Mouse (Mus musculus): ENCODE measurements around the gene Trib2. TPM values are rescaled to one million over a fixed set of nuclear protein-coding genes. Genes with fewer than 3 reads are reported as not detected.

Gene Trib2
- total and polyA plus RNA-seq, 2 experiments from 2014 or later = 112 to 185 TPM

DNA sequence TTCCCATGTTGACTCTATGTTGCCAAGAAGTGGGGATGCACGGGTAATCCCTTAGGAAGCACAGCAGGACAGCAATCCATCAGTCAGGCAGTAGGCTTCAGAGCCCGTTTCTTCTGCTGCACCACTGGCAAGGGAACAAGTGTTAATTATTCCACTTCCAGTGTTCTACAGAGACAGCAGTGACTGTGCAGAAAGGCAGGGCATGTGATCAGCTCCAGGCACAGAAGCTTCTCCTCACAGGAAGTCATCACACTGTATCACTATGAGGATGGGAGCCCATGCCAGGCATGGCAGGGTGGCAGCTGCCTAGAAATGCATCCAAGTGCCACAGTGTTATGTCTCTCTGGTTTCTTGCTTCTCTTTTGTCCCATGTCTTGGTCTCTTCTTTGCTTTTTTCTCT, 57.9 kb downstream of the Trib2 start:
- Histone ChIP-seq H3K4me2 (ENCODE audit: low read depth, low read length, poor library complexity, severe bottlenecking) (no peak overlapping the region), H3K9me3 (ENCODE audit: low read length) (no peaks in the 10 kb centered on the region), H3K4me1 (ENCODE audit: insufficient read depth, low read length) (no peaks in the 10 kb centered on the region), H3K27me3 (ENCODE audit: insufficient read depth, low read length) (no peaks in the 10 kb centered on the region), H3K36me3 (ENCODE audit: insufficient read depth, low read length) (no peaks in the 10 kb centered on the region), H3K9ac (replicated peaks; ENCODE audit: low read length, poor library complexity, severe bottlenecking) (no peak overlapping the region), H3K4me3 (ENCODE audit: low read depth, low read length) (no peak overlapping the region), H3K27ac (ENCODE audit: low read depth, low read length) (no peak overlapping the region)
- TF ChIP-seq CTCF (IDR thresholded peaks at IDR 0.05) = no peak
- WGBS = 40% methylated on average over 2 of the region's 2 CpGs
- peak; percentile 66; the same call in 1 of the 2 replicates for ATAC-seq (ENCODE audit: low FRiP score)
- DNase-seq (ENCODE audit: low spot score) = peak; percentile 65

DNA sequence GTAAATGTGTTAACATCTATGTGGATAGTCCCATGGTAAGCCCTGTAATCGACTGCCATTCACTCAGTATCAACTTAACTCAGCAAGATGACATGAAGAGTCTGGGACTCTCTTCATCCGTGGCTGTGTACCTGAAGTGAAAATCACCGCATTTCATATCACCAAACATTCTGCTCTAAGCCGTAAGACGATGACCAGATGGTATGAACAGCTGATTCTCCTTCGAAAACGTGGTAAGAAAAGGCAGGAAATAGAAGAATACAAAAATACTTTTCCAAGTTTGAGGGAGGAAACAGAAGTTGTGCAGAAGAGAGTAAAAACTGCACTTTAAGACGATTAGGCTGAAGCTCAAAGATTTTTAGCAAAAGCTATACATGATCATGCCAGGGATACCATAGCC, 59.4 kb downstream of the Trib2 start:
- ATAC-seq (ENCODE audit: low FRiP score) (no peak), DNase-seq (ENCODE audit: low spot score) (no peak)
- Histone ChIP-seq H3K27me3 (ENCODE audit: insufficient read depth, low read length) (no peaks in the 10 kb centered on the region), H3K9ac (replicated peaks; ENCODE audit: low read length, poor library complexity, severe bottlenecking) (no peak overlapping the region), H3K4me1 (ENCODE audit: insufficient read depth, low read length) (no peaks in the 10 kb centered on the region), H3K9me3 (ENCODE audit: low read length) (no peaks in the 10 kb centered on the region), H3K36me3 (ENCODE audit: insufficient read depth, low read length) (no peaks in the 10 kb centered on the region), H3K27ac (ENCODE audit: low read depth, low read length) (no peak overlapping the region), H3K4me2 (ENCODE audit: low read depth, low read length, poor library complexity, severe bottlenecking) (no peak overlapping the region), H3K4me3 (ENCODE audit: low read depth, low read length) (no peak overlapping the region)
- WGBS = 90% methylated on average over 8 of the region's 8 CpGs
- TF ChIP-seq CTCF (IDR thresholded peaks at IDR 0.05) = no peak

DNA sequence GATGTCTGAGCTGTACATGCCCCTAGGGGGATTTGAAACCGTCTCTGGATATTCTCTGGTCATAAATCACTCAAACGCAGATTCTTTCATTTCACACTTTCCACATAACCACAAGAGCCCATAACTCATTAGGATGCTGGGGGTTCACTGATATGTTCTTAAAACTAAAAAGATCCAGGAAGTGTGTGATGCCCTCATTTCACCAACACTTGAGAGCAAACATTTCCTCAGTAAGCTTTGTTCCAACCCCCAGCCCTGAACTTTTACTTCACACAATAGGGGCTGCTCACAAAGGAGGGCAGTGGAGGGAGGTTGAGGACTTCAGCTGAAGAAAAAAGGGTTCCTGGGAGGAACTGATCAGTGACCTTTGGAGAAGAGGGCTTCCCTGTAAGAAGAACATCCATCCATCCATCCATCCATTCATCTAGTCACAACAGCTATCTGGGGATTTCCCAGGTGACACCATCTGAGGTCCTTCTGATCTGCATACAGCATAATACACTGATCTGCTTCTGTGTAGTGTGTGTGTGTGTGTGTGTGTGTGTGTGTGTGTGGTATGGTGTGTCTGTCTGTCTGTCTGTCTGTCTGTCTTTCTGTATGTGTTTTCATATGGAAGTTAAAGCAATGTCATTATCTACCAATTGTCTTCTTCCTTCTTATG, 61.6 kb downstream of the Trib2 start:
- no peak for TF ChIP-seq CTCF (IDR thresholded peaks at IDR 0.05)
- Histone ChIP-seq H3K4me2 (ENCODE audit: low read depth, low read length, poor library complexity, severe bottlenecking) (no peak overlapping the region), H3K36me3 (ENCODE audit: insufficient read depth, low read length) (no peaks in the 10 kb centered on the region), H3K4me3 (ENCODE audit: low read depth, low read length) (no peak overlapping the region), H3K4me1 (ENCODE audit: insufficient read depth, low read length) (no peaks in the 10 kb centered on the region), H3K27me3 (ENCODE audit: insufficient read depth, low read length) (no peaks in the 10 kb centered on the region), H3K27ac (ENCODE audit: low read depth, low read length) (no peak overlapping the region), H3K9me3 (ENCODE audit: low read length) (no peaks in the 10 kb centered on the region), H3K9ac (replicated peaks; ENCODE audit: low read length, poor library complexity, severe bottlenecking) (no peak overlapping the region)
- WGBS = 85% methylated on average over 2 of the region's 2 CpGs
- DNase-seq (ENCODE audit: low spot score) (no peak), ATAC-seq (ENCODE audit: low FRiP score) (no peak)

DNA sequence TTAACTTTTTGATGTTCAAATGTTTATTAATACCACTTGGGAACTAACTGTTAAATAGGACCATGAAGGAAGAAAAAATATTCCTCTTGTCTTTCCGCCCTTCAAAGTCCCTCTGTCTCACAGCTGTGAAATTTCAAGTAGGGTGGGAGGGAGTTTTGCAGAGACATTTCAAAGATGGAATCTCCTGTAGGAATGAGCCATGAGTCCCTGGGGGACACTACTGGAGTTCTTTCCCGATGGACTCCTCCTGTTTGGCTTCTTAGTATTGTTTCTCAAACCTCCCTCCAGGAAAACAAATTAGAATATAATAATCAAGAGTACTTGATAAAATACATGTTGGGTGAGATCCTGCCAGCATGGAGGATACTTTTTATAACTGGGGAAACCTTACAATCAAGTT, 62.1 kb downstream of the Trib2 start:
- 71% methylated on average over 2 of the region's 2 CpGs for WGBS
- Histone ChIP-seq H3K4me1 (ENCODE audit: insufficient read depth, low read length) (no peaks in the 10 kb centered on the region), H3K36me3 (ENCODE audit: insufficient read depth, low read length) (no peaks in the 10 kb centered on the region), H3K4me3 (ENCODE audit: low read depth, low read length) (no peak overlapping the region), H3K9me3 (ENCODE audit: low read length) (no peaks in the 10 kb centered on the region), H3K9ac (replicated peaks; ENCODE audit: low read length, poor library complexity, severe bottlenecking) (no peak overlapping the region), H3K27ac (ENCODE audit: low read depth, low read length) (no peak overlapping the region), H3K4me2 (ENCODE audit: low read depth, low read length, poor library complexity, severe bottlenecking) (no peak overlapping the region), H3K27me3 (ENCODE audit: insufficient read depth, low read length) (no peaks in the 10 kb centered on the region)
- ATAC-seq (ENCODE audit: low FRiP score) = no peak
- no peak for DNase-seq (ENCODE audit: low spot score)
- TF ChIP-seq CTCF (IDR thresholded peaks at IDR 0.05) = no peak

DNA sequence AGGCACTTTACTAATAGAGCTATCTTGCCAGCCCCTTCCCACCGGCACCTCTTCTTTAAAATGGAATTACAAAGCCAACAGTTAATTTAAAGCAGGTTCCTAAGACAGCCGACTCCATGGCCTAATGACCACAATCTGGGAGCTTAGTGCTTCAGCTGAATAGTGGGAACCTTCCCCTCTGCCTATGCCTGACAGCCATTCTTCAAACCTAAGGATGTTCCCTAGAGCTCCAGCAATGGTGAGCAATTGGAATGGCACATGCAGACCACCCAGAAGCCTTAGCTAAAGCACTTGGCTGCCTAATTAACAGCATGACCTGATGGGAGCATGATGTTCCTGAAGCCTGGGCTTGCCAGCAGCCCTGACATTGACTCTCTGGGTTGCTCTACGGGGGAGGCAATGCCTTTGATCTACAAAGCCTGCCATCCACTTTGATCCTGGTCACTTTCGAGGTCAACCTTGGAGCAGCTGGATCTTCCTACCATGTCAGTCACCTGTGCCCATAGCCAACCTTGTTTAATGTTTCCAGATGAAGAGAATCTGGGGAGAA, 67.0 kb downstream of the Trib2 start:
- Histone ChIP-seq H3K9ac (replicated peaks; ENCODE audit: low read length, poor library complexity, severe bottlenecking) (no peak overlapping the region), H3K27ac (ENCODE audit: low read depth, low read length) (no peak overlapping the region), H3K4me1 (ENCODE audit: insufficient read depth, low read length) (no peaks in the 10 kb centered on the region), H3K4me3 (ENCODE audit: low read depth, low read length) (no peak overlapping the region), H3K27me3 (ENCODE audit: insufficient read depth, low read length) (no peaks in the 10 kb centered on the region), H3K36me3 (ENCODE audit: insufficient read depth, low read length) (no peaks in the 10 kb centered on the region), H3K4me2 (ENCODE audit: low read depth, low read length, poor library complexity, severe bottlenecking) (no peak overlapping the region), H3K9me3 (ENCODE audit: low read length) (no peaks in the 10 kb centered on the region)
- no peak for TF ChIP-seq CTCF (IDR thresholded peaks at IDR 0.05)
- DNase-seq (ENCODE audit: low spot score) = no peak
- ATAC-seq (ENCODE audit: low FRiP score) = no peak
- 28% methylated on average over 4 of the region's 4 CpGs for WGBS

DNA sequence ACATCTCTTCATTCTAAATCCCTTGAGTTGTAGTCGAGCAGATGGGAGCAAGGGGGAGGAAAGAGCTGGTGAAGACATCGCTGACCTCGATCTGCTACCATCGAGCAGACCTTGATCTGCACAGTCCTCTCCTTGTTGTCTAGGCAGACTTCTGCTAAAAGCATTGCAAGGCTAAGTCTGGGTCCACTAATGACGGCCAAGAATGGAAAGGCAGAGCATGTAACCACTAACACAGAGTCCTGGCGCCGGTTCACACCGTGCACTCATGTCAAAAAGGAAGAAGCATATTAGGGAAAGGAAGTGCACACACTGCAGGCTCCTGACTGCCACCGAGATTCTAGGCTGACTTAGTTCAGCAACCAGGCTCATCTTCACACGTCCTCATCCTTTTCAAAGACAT, 71.0 kb downstream of the Trib2 start:
- ATAC-seq (ENCODE audit: low FRiP score) (no peak), DNase-seq (ENCODE audit: low spot score) (no peak)
- H3K27ac ChIP-seq (ENCODE audit: low read depth, low read length) = no peak overlapping the region
- H3K27me3 ChIP-seq (ENCODE audit: insufficient read depth, low read length) = no peaks in the 10 kb centered on the region
- no peaks in the 10 kb centered on the region for H3K4me1 ChIP-seq (ENCODE audit: insufficient read depth, low read length)
- H3K9me3 ChIP-seq (ENCODE audit: low read length) = no peaks in the 10 kb centered on the region
- WGBS = 80% methylated on average over 10 of the region's 10 CpGs
- H3K9ac ChIP-seq (replicated peaks; ENCODE audit: low read length, poor library complexity, severe bottlenecking) = no peak overlapping the region
- H3K4me2 ChIP-seq (ENCODE audit: low read depth, low read length, poor library complexity, severe bottlenecking) = no peak overlapping the region
- H3K4me3 ChIP-seq (ENCODE audit: low read depth, low read length) = no peak overlapping the region
- TF ChIP-seq CTCF (IDR thresholded peaks at IDR 0.05) = no peak
- H3K36me3 ChIP-seq (ENCODE audit: insufficient read depth, low read length) = no peaks in the 10 kb centered on the region

Small RNA genes within 50 kb of the gene (microRNA-seq; reads per million reads assigned to microRNA genes)
- gene Mir6387 (ENCODE audit: borderline number of aligned reads) = not detected
